Mouse (Mus musculus): ENCODE measurements around the gene Isoc2b.

DNA sequence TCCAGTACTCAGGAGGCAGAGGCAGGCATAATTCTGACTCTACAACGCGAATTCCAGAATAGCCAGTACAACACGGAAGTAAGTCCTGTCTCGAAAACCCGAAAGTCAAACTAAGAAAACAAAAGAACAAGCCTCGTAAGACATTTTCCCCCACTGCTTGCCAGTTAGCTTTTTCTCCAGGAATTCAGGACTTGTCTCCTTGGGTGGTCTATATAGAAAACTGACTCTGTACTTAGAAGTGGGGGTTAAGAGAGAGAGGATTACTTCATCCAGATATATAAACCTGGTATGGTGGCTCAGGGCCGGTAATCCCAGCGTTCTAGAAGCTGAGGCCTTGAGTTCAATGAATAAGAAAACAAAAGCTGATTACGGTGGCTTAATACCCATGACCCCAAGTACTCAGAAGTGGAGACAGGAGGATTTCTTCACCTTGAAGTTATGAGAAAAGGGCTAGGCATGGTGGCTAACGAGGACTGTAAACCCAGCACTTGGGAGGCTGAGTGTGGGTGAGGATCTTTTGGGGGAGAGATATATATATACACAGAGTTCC is 3.4 kb downstream of the Isoc2b start:
- TF ChIP-seq ZNF384 (IDR thresholded peaks at IDR 0.05; ENCODE audit: low read depth, low read length) (no peak), POLR2A (IDR thresholded peaks at IDR 0.05; ENCODE audit: low read depth, low read length) (no peak), NRF1 (IDR thresholded peaks at IDR 0.05; ENCODE audit: low read depth, low read length) (no peak), CTCF (conservative IDR thresholded peaks at IDR 0.05 in 1 of 2, IDR thresholded peaks at IDR 0.05 in 1 of 2; ENCODE audit: low read depth in 2 of 2, low read length in 2 of 2) (no peak), E2F4 (IDR thresholded peaks at IDR 0.05; ENCODE audit: insufficient replicate concordance, low read depth, low read length) (no peak), CHD1 (IDR thresholded peaks at IDR 0.05; ENCODE audit: low read depth, low read length) (no peak), MEF2A (IDR thresholded peaks at IDR 0.05; ENCODE audit: borderline replicate concordance, low read depth, low read length) (no peak), EP300 (IDR thresholded peaks at IDR 0.05; ENCODE audit: low read length) (no peak), MAFK (IDR thresholded peaks at IDR 0.05; ENCODE audit: insufficient replicate concordance, low read length) (no peak), ZC3H11A (IDR thresholded peaks at IDR 0.05; ENCODE audit: low read depth, low read length) (no peak), TCF12 (IDR thresholded peaks at IDR 0.05; ENCODE audit: low read depth, low read length) (no peak)

Data from CH12.LX (cell line).